Mouse (Mus musculus) testis, postnatal 10 days (tissue): Measurements from ENCODE around the gene Dglucy.

Source experiments
- DNase-seq: peaks from one replicate; pipeline ENCODE4 v3.0.0; 2021; ENCODE audit warnings: low spot score

Gene Dglucy

DNA sequence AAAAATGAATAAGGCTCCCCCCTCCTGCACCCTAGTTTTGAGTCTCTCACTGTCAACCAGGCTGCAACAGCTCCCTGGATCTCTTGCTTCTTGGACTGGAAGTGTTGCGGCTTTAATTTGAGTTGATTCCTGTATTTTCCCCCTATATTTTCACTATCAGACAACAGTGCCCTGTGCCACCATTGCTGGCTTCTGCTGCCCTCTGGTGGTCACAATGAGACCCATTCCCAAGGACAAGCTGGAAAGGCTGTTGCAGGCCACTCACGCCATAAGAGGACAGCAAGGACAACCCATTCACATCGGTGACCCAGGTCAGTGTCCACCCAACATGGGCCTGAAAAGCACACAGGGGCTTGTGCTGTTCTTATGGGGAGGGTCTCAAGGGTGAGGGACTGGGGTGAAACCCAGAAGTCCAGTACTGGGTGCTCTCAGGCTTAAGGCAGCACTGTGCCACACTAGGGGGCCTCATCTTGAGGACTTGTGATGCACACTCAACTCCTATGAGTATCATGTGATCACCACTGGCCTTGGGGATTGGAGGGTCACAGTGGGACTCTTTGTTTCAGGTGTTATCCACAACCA, 62.4 kb downstream of the Dglucy start:
- DNase-seq: peak; percentile 89

DNA sequence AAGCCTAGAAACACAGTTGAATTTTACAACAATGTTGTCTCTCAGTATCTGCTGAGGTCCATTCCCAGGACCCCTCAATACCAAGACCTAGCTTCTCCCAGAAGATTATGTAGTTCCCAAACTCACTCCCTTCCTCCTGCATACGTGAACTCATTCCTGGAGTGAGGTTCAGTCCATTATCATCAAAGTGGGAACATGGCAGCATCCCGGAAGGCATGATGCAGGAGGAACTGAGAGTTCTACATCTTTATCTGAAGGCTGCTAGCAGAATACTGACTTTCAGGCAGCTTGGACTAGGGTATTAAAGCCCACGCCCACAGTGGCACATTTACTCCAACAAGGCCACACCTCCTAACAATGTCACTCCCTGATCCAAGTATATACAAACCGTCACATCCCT, 64.3 kb downstream of the Dglucy start:
- no peak for DNase-seq

- no peak for DNase-seq
Observed at GRCm38 (mm10) chr12:100844546-100844945, 65.7 kb downstream of the Dglucy start.

DNA sequence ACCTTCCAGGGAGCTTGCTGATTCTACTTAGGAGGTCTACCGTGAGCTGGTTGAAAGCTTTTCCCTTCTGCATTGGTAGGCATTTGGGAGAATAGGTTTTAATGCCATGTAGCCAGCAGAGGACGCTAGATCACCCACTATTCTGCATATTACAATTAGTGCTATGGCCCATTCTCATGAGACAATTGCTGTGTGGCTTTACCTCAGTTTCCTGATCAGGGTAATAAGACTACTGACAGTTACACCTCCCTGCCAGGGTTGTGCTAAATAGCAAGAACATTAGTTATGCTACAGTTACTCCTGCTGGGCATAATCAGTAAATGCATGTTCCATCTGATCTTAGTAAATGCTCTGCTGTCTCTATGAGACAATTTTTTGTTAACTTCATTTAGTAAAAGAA, 67.0 kb downstream of the Dglucy start:
- no peak for DNase-seq

DNA sequence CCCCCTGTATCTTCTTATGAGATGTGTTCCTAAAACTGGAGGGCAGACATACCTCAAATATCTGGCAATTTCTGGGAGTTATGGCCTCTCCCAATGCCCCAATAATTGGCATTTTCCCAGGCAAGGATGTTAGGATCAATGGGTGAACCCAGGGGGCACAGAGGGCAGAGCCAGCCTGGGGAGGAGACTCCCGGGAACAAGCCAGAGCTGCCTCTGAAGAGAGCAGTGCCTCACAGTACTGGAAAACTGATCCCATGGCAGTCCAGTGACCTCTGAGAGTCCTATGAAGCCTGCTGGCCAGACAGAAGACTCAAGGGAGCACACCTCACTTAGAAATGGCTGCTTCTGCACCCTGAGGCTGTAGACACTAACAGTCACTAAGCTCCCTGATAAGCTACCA, 67.7 kb downstream of the Dglucy start:
- no peak for DNase-seq

- no peak for DNase-seq
Observed at GRCm38 (mm10) chr12:100847437-100848080, 68.7 kb downstream of the Dglucy start.

DNA sequence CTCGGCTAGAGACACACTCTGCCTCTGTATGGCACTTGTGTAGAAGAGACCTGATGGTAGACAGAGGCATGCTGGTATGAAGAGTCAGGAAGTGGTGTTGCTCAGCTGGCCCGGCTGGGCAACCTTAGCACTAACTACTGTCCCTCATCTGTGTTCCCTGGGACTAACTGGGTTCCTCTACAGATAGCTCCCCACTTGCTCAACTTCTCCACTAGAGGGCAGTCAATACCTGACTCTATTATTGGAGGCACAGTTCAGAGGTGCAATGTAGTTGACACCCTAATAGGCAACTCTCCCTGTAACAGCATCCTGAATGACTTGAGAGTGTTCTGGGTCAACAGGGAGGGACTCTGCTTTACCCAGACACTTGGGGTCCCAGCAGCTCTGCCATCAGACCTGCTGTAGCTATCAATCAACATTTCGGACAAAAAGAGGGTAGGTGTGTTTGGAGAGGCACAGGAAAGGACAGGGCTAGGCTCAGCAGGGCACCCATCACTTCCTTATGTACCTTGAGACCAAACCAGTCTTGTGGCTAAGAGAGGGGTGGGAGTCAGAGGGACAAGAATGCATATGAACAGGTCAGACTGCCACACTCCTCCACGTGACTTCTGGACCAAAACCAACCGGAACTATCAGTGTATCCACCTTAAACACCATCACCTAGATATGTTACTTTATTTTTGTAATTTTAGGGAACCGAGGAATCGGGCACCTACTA, 70.7 kb downstream of the Dglucy start:
- DNase-seq: no peak

DNA sequence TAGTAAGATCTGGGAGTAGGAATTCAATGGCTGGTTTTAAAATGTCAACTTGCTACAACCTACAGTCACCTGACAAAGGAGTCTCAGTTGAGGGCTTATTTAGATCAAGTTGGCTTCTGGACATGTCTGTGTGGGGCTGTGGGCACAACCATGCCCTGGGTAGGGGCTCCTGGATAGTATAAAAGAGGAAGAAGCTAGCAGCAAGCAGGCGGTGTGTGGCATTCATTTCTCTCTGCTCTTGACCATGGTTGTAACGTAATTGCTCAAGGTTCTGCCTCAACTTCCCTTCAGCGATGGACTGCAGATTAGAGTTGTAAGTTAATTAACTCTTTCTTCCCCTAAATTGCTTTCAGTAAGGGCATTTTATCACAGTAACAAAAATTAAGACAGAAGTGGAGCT, 73.5 kb downstream of the Dglucy start:
- no peak for DNase-seq

DNA sequence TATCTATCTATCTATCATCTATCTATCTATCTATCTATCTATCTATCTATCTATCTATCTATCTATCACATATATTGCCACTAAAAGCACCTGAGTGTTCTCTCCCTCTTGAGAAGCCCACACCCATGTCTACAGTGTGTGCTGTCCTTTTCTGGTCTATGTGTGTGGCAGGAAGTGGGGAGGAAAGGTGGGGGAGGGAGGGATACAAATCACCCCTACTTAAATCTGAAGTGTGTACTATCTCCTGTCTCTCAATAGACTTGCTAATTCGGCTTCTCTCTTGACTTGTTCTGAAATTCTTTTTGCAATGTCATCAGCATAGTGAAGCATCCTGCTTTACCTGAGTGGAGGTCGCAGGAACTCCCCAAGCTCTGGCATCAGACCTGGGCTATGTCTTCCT, 77.5 kb downstream of the Dglucy start:
- no peak for DNase-seq

DNA sequence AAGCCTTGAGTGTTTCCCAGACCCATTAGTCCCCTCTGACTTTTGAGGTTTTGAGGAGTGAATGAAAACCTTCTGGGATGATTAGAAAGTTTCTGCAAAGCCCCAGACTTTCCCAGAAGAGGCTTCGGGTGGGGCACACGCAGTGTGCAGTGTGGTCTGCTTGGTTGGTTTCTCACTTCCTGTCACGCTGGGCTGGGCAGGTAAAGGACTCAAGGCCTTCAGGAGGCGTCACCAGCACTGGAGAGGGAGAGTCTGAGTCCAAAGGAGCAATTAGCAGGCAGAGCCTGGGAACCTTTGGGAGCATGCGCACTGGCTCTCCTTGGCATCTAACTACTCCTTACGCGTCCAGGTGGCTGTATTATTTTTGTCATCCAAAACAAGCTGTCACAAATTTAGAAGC, 78.9 kb downstream of the Dglucy start:
- DNase-seq: no peak

DNA sequence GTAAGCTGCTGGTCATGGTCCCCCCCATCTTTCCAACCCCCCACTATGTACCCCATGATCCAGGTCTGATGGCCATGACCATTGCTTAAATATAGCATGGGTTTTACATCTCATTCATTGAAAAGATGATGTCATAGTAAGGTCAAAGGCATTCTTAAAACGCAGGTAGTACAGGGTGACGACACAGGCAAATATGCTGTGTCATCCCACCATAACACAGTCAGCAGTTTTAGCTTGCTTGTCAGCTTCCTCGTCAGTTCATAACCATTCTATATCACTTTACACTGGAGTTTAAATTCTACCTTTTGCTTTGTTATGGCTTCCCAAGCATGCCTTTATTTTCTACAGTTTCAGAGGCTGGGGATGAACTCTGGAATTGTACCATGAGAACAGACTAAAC, 83.4 kb downstream of the Dglucy start:
- DNase-seq: no peak

GRCm38 (mm10) chr12:100862856-100863446, 84.1 kb downstream of the Dglucy start:
- DNase-seq: no peak

GRCm38 (mm10) chr12:100865072-100865471, 86.2 kb downstream of the Dglucy start:
- no peak for DNase-seq

GRCm38 (mm10) chr12:100865509-100866078, 86.7 kb downstream of the Dglucy start:
- DNase-seq: no peak

DNA sequence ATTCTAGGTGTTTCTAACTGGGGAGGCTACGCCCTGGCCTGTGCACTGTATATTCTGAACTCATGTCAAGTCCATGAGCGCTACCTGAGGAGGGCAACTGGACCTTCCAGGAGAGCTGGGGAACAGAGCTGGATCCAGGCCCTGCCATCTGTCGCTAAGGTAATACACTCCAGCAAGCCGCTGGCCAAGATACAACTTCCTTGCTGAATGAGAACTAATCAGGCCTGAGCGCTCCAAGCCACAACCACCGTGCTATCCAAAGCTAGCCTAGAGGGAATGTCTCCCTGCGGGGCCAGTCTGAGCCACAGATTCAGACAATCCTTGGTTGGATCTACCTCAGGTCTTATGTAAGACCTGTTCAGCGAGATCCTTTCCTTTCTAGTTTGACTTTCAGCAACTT, 88.2 kb downstream of the Dglucy start:
- no peak for DNase-seq

DNA sequence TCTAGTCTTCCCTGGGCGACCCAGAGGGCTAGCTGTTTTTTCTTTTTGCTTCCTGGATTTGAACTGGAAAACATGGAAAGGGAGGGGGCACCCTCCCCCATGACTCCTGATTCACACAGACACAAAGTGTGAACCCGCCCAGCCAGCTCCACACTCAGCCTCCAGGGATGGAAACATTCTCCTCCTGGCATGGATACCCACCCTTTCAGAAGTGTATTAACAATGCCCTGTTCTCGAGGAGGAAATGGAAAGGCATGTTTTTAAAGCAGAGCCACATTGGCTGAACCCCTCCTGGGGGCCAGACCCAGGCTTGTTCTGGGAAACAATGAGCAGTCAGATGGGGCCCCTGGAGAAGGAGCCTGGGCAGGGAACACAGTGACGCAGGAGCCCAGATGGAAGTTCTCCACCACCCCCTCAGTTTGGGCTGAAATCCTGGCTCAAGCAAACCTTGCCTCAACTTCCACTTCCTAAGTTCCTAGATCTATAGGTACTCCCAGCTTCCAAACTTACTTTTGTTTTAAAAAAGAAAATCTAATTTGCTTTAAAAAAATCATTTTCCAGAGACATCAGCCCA, 89.3 kb downstream of the Dglucy start:
- no peak for DNase-seq

- DNase-seq: no peak
Observed at GRCm38 (mm10) chr12:100871234-100871633, 92.4 kb downstream of the Dglucy start.

- no peak for DNase-seq
Observed at GRCm38 (mm10) chr12:100871841-100872240, 93.0 kb downstream of the Dglucy start.

DNA sequence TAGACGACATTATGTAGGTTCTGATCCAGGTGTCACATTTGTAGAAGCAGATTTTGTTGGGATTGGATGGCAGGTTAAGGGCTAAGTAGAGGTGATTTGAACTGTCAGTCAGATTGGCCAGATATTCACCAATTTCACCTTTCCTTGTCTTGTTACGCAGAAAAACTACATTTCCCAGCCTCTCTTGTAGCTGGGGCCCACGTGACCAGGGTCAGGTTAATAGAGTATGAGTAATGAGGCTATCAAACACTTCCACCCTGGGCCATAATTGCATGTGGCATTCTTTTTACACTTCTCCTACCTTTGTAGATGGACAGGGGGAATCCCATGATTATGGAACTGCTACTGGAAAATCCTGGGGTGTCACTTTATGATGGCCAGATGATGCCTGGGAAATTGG, 94.8 kb downstream of the Dglucy start:
- DNase-seq: no peak

- no peak for DNase-seq
Observed at GRCm38 (mm10) chr12:100875553-100875952, 96.7 kb downstream of the Dglucy start.

- no peak for DNase-seq
Observed at GRCm38 (mm10) chr12:100875960-100876359, 97.1 kb downstream of the Dglucy start.

- DNase-seq: no peak
Observed at GRCm38 (mm10) chr12:100877936-100878335, 99.1 kb downstream of the Dglucy start.
